Comparison of ENCODE assay signal across 21 mouse cellular contexts in genomic region chr7:144890661-144891060, GRCm38 (mm10). TPM values are rescaled to one million over a fixed set of nuclear protein-coding genes. Genes with fewer than 3 reads are reported as not detected.
A peak's percentile ranks its signal among the peaks of the same experiment; 100 is the strongest.
DNase-seq lines count a peak whose midpoint lies in the region; ATAC-seq and TF ChIP-seq lines count a peak whose summit lies in the region.
"Not testable (repeated sequence)": the region's sequence is repeated elsewhere in the genome, so short reads cannot be mapped to it uniquely, and the experiment has no call there.
"Had no signal": no experiment of that assay in that cellular context is flagged by ENCODE, and none has a peak within 500 bp of the region (broad histone marks: within the 10 kb centered on the region; RNA-seq: fewer than 3 reads in every experiment).

No protein-coding gene starts in this region.

- not testable (repeated sequence) for H3K4me3 ChIP-seq in E14TG2a.4 (replicated peaks; ENCODE audit: low read length); MEL (ENCODE audit: control insufficient read depth in 1 of 2, insufficient read depth in 1 of 2, low read depth in 2 of 2, low read length in 2 of 2); intestine, postnatal 0 days (ENCODE audit: low read depth, low read length); layer of hippocampus, adult 2 months; lung, embryonic 14.5 days (ENCODE audit: low read depth, low read length); midbrain, postnatal 0 days (ENCODE audit: low read depth, low read length)

- TF ChIP-seq EP300 in MEL (IDR thresholded peaks at IDR 0.05; ENCODE audit: low read depth in 1 of 2, low read length in 2 of 2), result not testable (repeated sequence)

- TF ChIP-seq POLR2A in MEL (IDR thresholded peaks at IDR 0.05; ENCODE audit: control insufficient read depth in 1 of 2, insufficient read depth in 1 of 2, low read depth in 1 of 2, low read length in 2 of 2, poor library complexity in 1 of 2), result not testable (repeated sequence)

- TF ChIP-seq CTCF in E14TG2a.4 (conservative IDR thresholded peaks at IDR 0.05; ENCODE audit: low read length) (peak; percentile 31), MEL (IDR thresholded peaks at IDR 0.05 in 2 of 3, conservative IDR thresholded peaks at IDR 0.05 in 1 of 3; ENCODE audit: control insufficient read depth in 1 of 3, insufficient read depth in 1 of 3, low read depth in 2 of 3, low read length in 3 of 3, poor library complexity in 1 of 3, severe bottlenecking in 1 of 3) (peak in 2 of 3 experiments; percentile 17 to 43; a peak in 3 of 6 replicates)
- TF ChIP-seq CTCF in intestine, postnatal 0 days (IDR thresholded peaks at IDR 0.05; ENCODE audit: low read depth), result peak; percentile 38; the same call in 1 of the 2 replicates
- TF ChIP-seq CTCF in layer of hippocampus, adult 2 months (conservative IDR thresholded peaks at IDR 0.05), result peak; percentile 41
- TF ChIP-seq CTCF in lung, embryonic 14.5 days (IDR thresholded peaks at IDR 0.05; ENCODE audit: low read depth), result peak; percentile 43; the same call in 1 of the 2 replicates
- TF ChIP-seq CTCF in midbrain, postnatal 0 days (IDR thresholded peaks at IDR 0.05), result peak; percentile 28

- not testable (repeated sequence) for TF ChIP-seq RAD21 in MEL (IDR thresholded peaks at IDR 0.05; ENCODE audit: low read depth, low read length)

- H3K9me3 ChIP-seq in E14TG2a.4 (ENCODE audit: low read length); MEL (replicated peaks; ENCODE audit: insufficient read depth, low read length); intestine, postnatal 0 days (ENCODE audit: control insufficient read depth); lung, embryonic 14.5 days (ENCODE audit: low read depth, low read length); midbrain, postnatal 0 days (ENCODE audit: low read length): not testable (repeated sequence)

- not testable (repeated sequence) for H3K79me2 ChIP-seq in MEL (ENCODE audit: control insufficient read depth, insufficient read depth, low read length, poor library complexity)

- DNase-seq in MEL (ENCODE audit: low read depth, low spot score) (peak; percentile 54), ZHBTc4 (ENCODE audit: low read depth, low spot score) (peak; percentile 62)
- DNase-seq in layer of hippocampus, adult 2 months (ENCODE audit: low spot score in 2 of 2); lung, embryonic 14.5 days; midbrain, postnatal 0 days (ENCODE audit: low spot score): not testable (repeated sequence)

- H3K9ac ChIP-seq in MEL (ENCODE audit: control insufficient read depth, low read depth, low read length, poor library complexity, severe bottlenecking); intestine, postnatal 0 days (ENCODE audit: low read depth, low read length); lung, embryonic 14.5 days; midbrain, postnatal 0 days (replicated peaks; ENCODE audit: low read length, poor library complexity, severe bottlenecking): not testable (repeated sequence)

- H3K4me1 ChIP-seq in E14TG2a.4 (replicated peaks; ENCODE audit: low read depth, low read length), result peaks cover 59% of the 10 kb centered on the region
- not testable (repeated sequence) for H3K4me1 ChIP-seq in MEL (ENCODE audit: control insufficient read depth in 1 of 2, insufficient read depth in 2 of 2, low read length in 2 of 2); intestine, postnatal 0 days (replicated peaks; ENCODE audit: control insufficient read depth, insufficient read depth, low read length); lung, embryonic 14.5 days (ENCODE audit: insufficient read depth); midbrain, postnatal 0 days (ENCODE audit: insufficient read depth, low read length)

- 100% methylated on average over 1 of the region's 1 CpGs for WGBS in intestine, postnatal 0 days
- 87% methylated on average over 1 of the region's 1 CpGs for WGBS in lung, embryonic 14.5 days
- WGBS in midbrain, postnatal 0 days, result 95% methylated on average over 1 of the region's 1 CpGs

- H3K4me2 ChIP-seq in intestine, postnatal 0 days (replicated peaks; ENCODE audit: low read depth); lung, embryonic 14.5 days; midbrain, postnatal 0 days (ENCODE audit: low read depth, low read length, poor library complexity, severe bottlenecking): not testable (repeated sequence)

- not testable (repeated sequence) for ATAC-seq in intestine, postnatal 0 days; lung, embryonic 14.5 days (ENCODE audit: insufficient read depth); midbrain, postnatal 0 days (ENCODE audit: low FRiP score)

- H3K27ac ChIP-seq in MEL (ENCODE audit: control insufficient read depth, low read depth, low read length); intestine, postnatal 0 days (ENCODE audit: low read depth, low read length); layer of hippocampus, adult 2 months; lung, embryonic 14.5 days (ENCODE audit: low read depth); midbrain, postnatal 0 days (ENCODE audit: low read depth, low read length): not testable (repeated sequence)

- H3K27me3 ChIP-seq in E14TG2a.4 (ENCODE audit: insufficient read depth, low read length), result peaks cover 13% of the 10 kb centered on the region
- H3K27me3 ChIP-seq in MEL (ENCODE audit: control insufficient read depth in 1 of 2, insufficient read depth in 2 of 2, low read length in 2 of 2); midbrain, postnatal 0 days (ENCODE audit: insufficient read depth, low read length): not testable (repeated sequence)
- peaks cover 15% of the 10 kb centered on the region for H3K27me3 ChIP-seq in intestine, postnatal 0 days (replicated peaks; ENCODE audit: control insufficient read depth, insufficient read depth, low read length)
- peaks cover 29% of the 10 kb centered on the region for H3K27me3 ChIP-seq in lung, embryonic 14.5 days (ENCODE audit: insufficient read depth, low read length)

- H3K36me3 ChIP-seq in E14TG2a.4 (ENCODE audit: insufficient read depth, low read length); MEL (ENCODE audit: control insufficient read depth in 1 of 2, insufficient read depth in 2 of 2, low read length in 2 of 2); intestine, postnatal 0 days (ENCODE audit: control insufficient read depth, insufficient read depth); lung, embryonic 14.5 days (ENCODE audit: insufficient read depth); midbrain, postnatal 0 days (ENCODE audit: insufficient read depth, low read length): not testable (repeated sequence)

RNA-seq across cellular contexts. Expression of gene Fgf15, which starts 5.7 kb away (rescaled TPM):
- total RNA-seq in MEL (2012; rRNA removed), result 11.7 and 19.1 TPM in 2 replicates
- 10 to 100 TPM in 1 of 2 experiments, not detected in 1; 16.6 TPM for polyA plus RNA-seq in MEL (2012; ENCODE audit: insufficient read depth in 1 of 2, insufficient read length in 2 of 2, low read depth in 1 of 2, low replicate concordance in 2 of 2, missing spikeins in 1 of 2)
- 51.7 and 76.9 TPM in 2 replicates for polyA plus RNA-seq in intestine, postnatal 0 days (2015; fragmentation: Nextera tagmentation; extraction: Ambion mirVana)
- total RNA-seq in layer of hippocampus, adult 2 months (2021), result not detected
- polyA plus RNA-seq in lung, embryonic 14.5 days (2014; fragmentation: Nextera tagmentation; extraction: Ambion mirVana), result not detected in 2 replicates
- total RNA-seq in midbrain, postnatal 0 days (2014; rRNA removed), result 7.9 and 9.3 TPM in 2 replicates
- 3.8 and 5.1 TPM in 2 replicates for polyA plus RNA-seq in midbrain, postnatal 0 days (2015; fragmentation: Nextera tagmentation; extraction: Ambion mirVana)
- total RNA-seq: adrenal gland, postnatal 10 days; adrenal gland, postnatal 25 days; CH12.LX; common myeloid progenitor, adult 5-6 weeks had no signal
- polyA plus RNA-seq: CD4-positive, CD25-positive, alpha-beta regulatory T cell, adult 4 months; erythroblast, embryonic 14.5 days had no signal

RNA-seq across cellular contexts. Expression of gene LTO1, which starts 24.2 kb away (rescaled TPM):
- 10.5 and 18.1 TPM in 2 replicates for total RNA-seq in MEL (2012; rRNA removed)
- 10 to 100 TPM in 1 of 2 experiments, not detected in 1; 18.4 TPM for polyA plus RNA-seq in MEL (2012; ENCODE audit: insufficient read depth in 1 of 2, insufficient read length in 2 of 2, low read depth in 1 of 2, low replicate concordance in 2 of 2, missing spikeins in 1 of 2)
- polyA plus RNA-seq in intestine, postnatal 0 days (2015; fragmentation: Nextera tagmentation; extraction: Ambion mirVana), result 16.2 and 21.1 TPM in 2 replicates
- total RNA-seq in layer of hippocampus, adult 2 months (2021), result 10 to 100 TPM; 26.2 to 33.8 TPM
- 22.1 and 22.3 TPM in 2 replicates for polyA plus RNA-seq in lung, embryonic 14.5 days (2014; fragmentation: Nextera tagmentation; extraction: Ambion mirVana)
- total RNA-seq in midbrain, postnatal 0 days (2014; rRNA removed), result 19.2 and 19.8 TPM in 2 replicates
- polyA plus RNA-seq in midbrain, postnatal 0 days (2015; fragmentation: Nextera tagmentation; extraction: Ambion mirVana), result 17.9 and 18.9 TPM in 2 replicates

RNA-seq across cellular contexts. Expression of gene Fgf4, which starts 43.5 kb away (rescaled TPM):
- total RNA-seq in MEL (2012; rRNA removed), result not detected in 2 replicates
- not detected for polyA plus RNA-seq in MEL (2012; ENCODE audit: insufficient read depth in 1 of 2, insufficient read length in 2 of 2, low read depth in 1 of 2, low replicate concordance in 2 of 2, missing spikeins in 1 of 2)
- not detected in 2 replicates for polyA plus RNA-seq in intestine, postnatal 0 days (2015; fragmentation: Nextera tagmentation; extraction: Ambion mirVana)
- total RNA-seq in layer of hippocampus, adult 2 months (2021), result not detected
- not detected in 2 replicates for polyA plus RNA-seq in lung, embryonic 14.5 days (2014; fragmentation: Nextera tagmentation; extraction: Ambion mirVana)
- not detected in 2 replicates for total RNA-seq in midbrain, postnatal 0 days (2014; rRNA removed)
- not detected in 2 replicates for polyA plus RNA-seq in midbrain, postnatal 0 days (2015; fragmentation: Nextera tagmentation; extraction: Ambion mirVana)
- total RNA-seq: adrenal gland, adult 2 months; adrenal gland, postnatal 10 days; adrenal gland, postnatal 25 days; adrenal gland, postnatal 4 days; CH12.LX; common myeloid progenitor, adult 5-6 weeks; G1E had no signal
- polyA plus RNA-seq: adrenal gland, adult 2 months; brain, embryonic 14.5 days; erythroblast, embryonic 14.5 days; forebrain, embryonic 10.5 days; forebrain, embryonic 12.5 days; forebrain, embryonic 14.5 days; forebrain, embryonic 16.5 days; G1E had no signal

RNA-seq across cellular contexts. Expression of gene Ccnd1, which starts 49.1 kb away (rescaled TPM):
- 0.08 and 0.13 TPM in 2 replicates for total RNA-seq in MEL (2012; rRNA removed)
- under 1 TPM in 1 of 2 experiments, not detected in 1; 0.38 TPM for polyA plus RNA-seq in MEL (2012; ENCODE audit: insufficient read depth in 1 of 2, insufficient read length in 2 of 2, low read depth in 1 of 2, low replicate concordance in 2 of 2, missing spikeins in 1 of 2)
- 41.5 and 42.9 TPM in 2 replicates for polyA plus RNA-seq in intestine, postnatal 0 days (2015; fragmentation: Nextera tagmentation; extraction: Ambion mirVana)
- 10 to 100 TPM; 43.7 to 48.3 TPM for total RNA-seq in layer of hippocampus, adult 2 months (2021)
- 148 and 154 TPM in 2 replicates for polyA plus RNA-seq in lung, embryonic 14.5 days (2014; fragmentation: Nextera tagmentation; extraction: Ambion mirVana)
- 26.3 and 32.8 TPM in 2 replicates for total RNA-seq in midbrain, postnatal 0 days (2014; rRNA removed)
- polyA plus RNA-seq in midbrain, postnatal 0 days (2015; fragmentation: Nextera tagmentation; extraction: Ambion mirVana), result 17.9 and 18.5 TPM in 2 replicates
- polyA plus RNA-seq: G1E had no signal

RNA-seq across cellular contexts. Expression of gene Fgf3, which starts 52.8 kb away (rescaled TPM):
- not detected in 2 replicates for total RNA-seq in MEL (2012; rRNA removed)
- not detected for polyA plus RNA-seq in MEL (2012; ENCODE audit: insufficient read depth in 1 of 2, insufficient read length in 2 of 2, low read depth in 1 of 2, low replicate concordance in 2 of 2, missing spikeins in 1 of 2)
- not detected in 2 replicates for polyA plus RNA-seq in intestine, postnatal 0 days (2015; fragmentation: Nextera tagmentation; extraction: Ambion mirVana)
- under 1 TPM in 1 of 2 experiments, not detected in 1; 0.31 TPM for total RNA-seq in layer of hippocampus, adult 2 months (2021)
- polyA plus RNA-seq in lung, embryonic 14.5 days (2014; fragmentation: Nextera tagmentation; extraction: Ambion mirVana), result not detected in 2 replicates
- total RNA-seq in midbrain, postnatal 0 days (2014; rRNA removed), result 0.85 and 3.5 TPM in 2 replicates
- 0.33 and 1.2 TPM in 2 replicates for polyA plus RNA-seq in midbrain, postnatal 0 days (2015; fragmentation: Nextera tagmentation; extraction: Ambion mirVana)
- total RNA-seq: CH12.LX had no signal
- polyA plus RNA-seq: CD4-positive, CD25-positive, alpha-beta regulatory T cell, adult 4 months had no signal
